Mouse (Mus musculus) midbrain, embryonic 14.5 days (tissue): ENCODE data around the gene Cbs. TPM values are rescaled to one million over a fixed set of nuclear protein-coding genes. Genes with fewer than 3 reads are reported as not detected.

Source experiments
- ATAC-seq: fragments of 200-750 bp; cut with Nextera tagmentation; 2 replicates; pipeline ENCODE4 v1.8.0; 2017; ENCODE audit warnings: moderate number of reproducible peaks, moderate library complexity; ENCODE audit not compliant: low FRiP score, low TSS enrichment
- DNase-seq: peaks from one replicate; pipeline ENCODE4 v3.0.0-alpha.2; 2015
- H3K27ac ChIP-seq: fragments of 300-500 bp; sonication (generic); replicated peaks from 2 replicates; pipeline ENCODE4 v1.5.1; 2014; ENCODE audit warnings: mild to moderate bottlenecking, low read depth, low read length, moderate library complexity
- H3K27me3 ChIP-seq: fragments of 300-500 bp; sonication (generic); 2 replicates; pipeline ENCODE4 v1.6.1; 2014; ENCODE audit warnings: low read length, control low read depth, mixed read lengths; ENCODE audit not compliant: control insufficient read depth, insufficient read depth
- H3K36me3 ChIP-seq: fragments of 300-500 bp; sonication (generic); 2 replicates; pipeline ENCODE4 v1.6.1; 2014; ENCODE audit warnings: low read length, control low read depth; ENCODE audit not compliant: control insufficient read depth, insufficient read depth
- H3K4me1 ChIP-seq: fragments of 300-500 bp; sonication (generic); 2 replicates; pipeline ENCODE4 v1.6.1; 2014; ENCODE audit warnings: mild to moderate bottlenecking, antibody characterized with exemption, low read length, control low read depth; ENCODE audit not compliant: control insufficient read depth, insufficient read depth
- H3K4me2 ChIP-seq: fragments of 300-500 bp; sonication (generic); 2 replicates; pipeline ENCODE4 v1.6.1; 2014; ENCODE audit warnings: mild to moderate bottlenecking, low read length, moderate library complexity
- H3K4me3 ChIP-seq: fragments of 300-500 bp; sonication (generic); replicated peaks from 2 replicates; pipeline ENCODE4 v1.5.1; 2014; ENCODE audit warnings: low read depth, low read length
- H3K9ac ChIP-seq: fragments of 300-500 bp; sonication (generic); replicated peaks from 2 replicates; pipeline ENCODE4 v1.6.1; 2014; ENCODE audit warnings: mild to moderate bottlenecking, low read length, moderate library complexity
- H3K9me3 ChIP-seq: fragments of 300-500 bp; sonication (generic); 2 replicates; pipeline ENCODE4 v1.6.1; 2016; ENCODE audit warnings: low read length, control low read depth, mixed read lengths; ENCODE audit not compliant: control insufficient read depth
- WGBS: fragments of 180-500 bp; shearing (Covaris S2); extraction: QIAGEN DNeasy Blood & Tissue Kit; methylation state at CpG from one replicate; pipeline ENCODE4 v1.1.7; 2014; 5-methylcytosine and 5-hydroxymethylcytosine counted together
- polyA plus RNA-seq: library from polyadenylated mRNA; unstranded; fragments of >200 nt; fragmentation: Nextera tagmentation; extraction: Ambion mirVana; gene quantifications from 2 replicates; pipeline ENCODE4 v1.2.1, GENCODE M21; 2014

Gene Cbs
- polyA plus RNA-seq, 1 experiment from 2014 or later = 4.9 TPM

GRCm38 (mm10) chr17:31569756-31570155 lies 67.3 kb downstream of the Cbs start:
- WGBS = 96% methylated on average over 1 of the region's 1 CpGs
- DNase-seq (no peak), ATAC-seq (no peak)
- H3K9ac ChIP-seq = no peak overlapping the region
- no peaks in the 10 kb centered on the region for H3K9me3 ChIP-seq
- no peak overlapping the region for H3K27ac ChIP-seq
- no peaks in the 10 kb centered on the region for H3K27me3 ChIP-seq
- H3K36me3 ChIP-seq = peaks cover 2% of the 10 kb centered on the region; the same call in 1 of the 2 replicates
- no peak overlapping the region for H3K4me3 ChIP-seq
- H3K4me2 ChIP-seq = no peak overlapping the region
- H3K4me1 ChIP-seq = peaks cover 37% of the 10 kb centered on the region

GRCm38 (mm10) chr17:31566276-31566675 lies 70.8 kb downstream of the Cbs start:
- Histone ChIP-seq H3K4me1 (peaks cover 42% of the 10 kb centered on the region), H3K27ac (no peak overlapping the region)

GRCm38 (mm10) chr17:31565141-31566056 lies 71.6 kb downstream of the Cbs start:
- H3K27me3 ChIP-seq = no peaks in the 10 kb centered on the region
- ATAC-seq (peak; percentile 52), DNase-seq (peak; percentile 91)
- H3K36me3 ChIP-seq = peaks cover 2% of the 10 kb centered on the region; the same call in 1 of the 2 replicates
- peak overlapping the region; percentile 85 for H3K4me2 ChIP-seq
- H3K9ac ChIP-seq = peak overlapping the region; percentile 88
- under 1% methylated on average over 69 of the region's 88 CpGs for WGBS
- H3K4me1 ChIP-seq = peaks cover 42% of the 10 kb centered on the region
- H3K9me3 ChIP-seq = no peaks in the 10 kb centered on the region
- peak overlapping the region; percentile 97 for H3K27ac ChIP-seq
- H3K4me3 ChIP-seq = peak overlapping the region; percentile 81

More at GRCm38 (mm10) chr17:31566276-31566675, 70.8 kb downstream of the Cbs start:
- Histone ChIP-seq H3K36me3 (peaks cover 2% of the 10 kb centered on the region; the same call in 1 of the 2 replicates), H3K9ac (peak overlapping the region; percentile 88; the same call in 1 of the 2 replicates), H3K27me3 (no peaks in the 10 kb centered on the region), H3K4me2 (peak overlapping the region; percentile 85), H3K4me3 (peak overlapping the region; percentile 81), H3K9me3 (no peaks in the 10 kb centered on the region)
- DNase-seq (no peak), ATAC-seq (no peak)
- 47% methylated on average over 6 of the region's 6 CpGs for WGBS

GRCm38 (mm10) chr17:31564858-31565140 lies 72.2 kb downstream of the Cbs start:
- Histone ChIP-seq H3K9me3 (no peaks in the 10 kb centered on the region), H3K4me2 (peak overlapping the region; percentile 85), H3K36me3 (peaks cover 2% of the 10 kb centered on the region; the same call in 1 of the 2 replicates), H3K27ac (peak overlapping the region; percentile 97), H3K27me3 (no peaks in the 10 kb centered on the region), H3K4me3 (peak overlapping the region; percentile 81), H3K4me1 (peaks cover 42% of the 10 kb centered on the region), H3K9ac (peak overlapping the region; percentile 88)
- WGBS = 3% methylated on average over 29 of the region's 44 CpGs
- DNase-seq = no peak
- no peak for ATAC-seq

GRCm38 (mm10) chr17:31564015-31564857 lies 72.8 kb downstream of the Cbs start, which contains the start of gene Pknox1:
TSS of gene Pknox1 (plus strand) at chr17:31564734.
- peak; percentile 95 for ATAC-seq
- Histone ChIP-seq H3K27me3 (no peaks in the 10 kb centered on the region), H3K9ac (peak within 1 kb of the TSS; percentile 88), H3K4me2 (peak within 1 kb of the TSS; percentile 85), H3K4me3 (peak within 1 kb of the TSS; percentile 81), H3K4me1 (peaks cover 39% of the 10 kb centered on the region), H3K36me3 (peaks cover 2% of the 10 kb centered on the region; the same call in 1 of the 2 replicates), H3K9me3 (no peaks in the 10 kb centered on the region), H3K27ac (peak within 1 kb of the TSS; percentile 97)
- peak; percentile 100 for DNase-seq
- under 1% methylated on average over 49 of the region's 72 CpGs for WGBS

- Histone ChIP-seq H3K9ac (peak overlapping the region; percentile 57), H3K36me3 (no peaks in the 10 kb centered on the region), H3K4me2 (peak overlapping the region; percentile 67), H3K9me3 (no peaks in the 10 kb centered on the region), H3K27ac (peak overlapping the region; percentile 97), H3K4me3 (peak overlapping the region; percentile 33), H3K4me1 (peaks cover 33% of the 10 kb centered on the region), H3K27me3 (no peaks in the 10 kb centered on the region)
- DNase-seq (peak; percentile 59), ATAC-seq (no peak)
- WGBS = 16% methylated on average over 12 of the region's 12 CpGs
Observed at GRCm38 (mm10) chr17:31563632-31564014, 73.4 kb downstream of the Cbs start.

- H3K4me1 ChIP-seq = peaks cover 16% of the 10 kb centered on the region; the same call in 1 of the 2 replicates
Observed at GRCm38 (mm10) chr17:31559021-31559789, 77.8 kb downstream of the Cbs start.

More at GRCm38 (mm10) chr17:31559021-31559789, 77.8 kb downstream of the Cbs start:
- H3K36me3 ChIP-seq = no peaks in the 10 kb centered on the region
- H3K9ac ChIP-seq = no peak overlapping the region
- no peak overlapping the region for H3K4me3 ChIP-seq
- no peaks in the 10 kb centered on the region for H3K9me3 ChIP-seq
- H3K4me2 ChIP-seq = no peak overlapping the region
- ATAC-seq (no peak), DNase-seq (no peak)
- no peak overlapping the region for H3K27ac ChIP-seq
- H3K27me3 ChIP-seq = no peaks in the 10 kb centered on the region
- WGBS = 95% methylated on average over 11 of the region's 11 CpGs
